10 mouse cellular contexts compared by ENCODE assay signal in genomic region chr5:148236616-148237015, GRCm38 (mm10).
DNase-seq lines count a peak whose midpoint lies in the region; ATAC-seq and TF ChIP-seq lines count a peak whose summit lies in the region.
"Had no signal": no experiment of that assay in that cellular context is flagged by ENCODE, and none has a peak within 500 bp of the region (broad histone marks: within the 10 kb centered on the region; RNA-seq: fewer than 3 reads in every experiment).

No protein-coding gene starts in this region.

- no peaks in the 10 kb centered on the region for H3K36me3 ChIP-seq in forebrain, postnatal 0 days (ENCODE audit: insufficient read depth)
- no peaks in the 10 kb centered on the region for H3K36me3 ChIP-seq in forebrain, embryonic 12.5 days (replicated peaks)
- no peaks in the 10 kb centered on the region for H3K36me3 ChIP-seq in liver, embryonic 14.5 days (replicated peaks; ENCODE audit: control insufficient read depth, insufficient read depth, low read depth)
- H3K36me3 ChIP-seq in liver, embryonic 11.5 days (ENCODE audit: control insufficient read depth, insufficient read depth, low read length), result no peaks in the 10 kb centered on the region
- H3K36me3 ChIP-seq: hindbrain, embryonic 13.5 days had no signal

- no peak overlapping the region for H3K4me2 ChIP-seq in forebrain, postnatal 0 days (ENCODE audit: low read depth)
- H3K4me2 ChIP-seq in forebrain, embryonic 12.5 days, result no peak overlapping the region
- H3K4me2 ChIP-seq in liver, embryonic 14.5 days (ENCODE audit: low read depth), result no peak overlapping the region
- no peak overlapping the region for H3K4me2 ChIP-seq in liver, embryonic 11.5 days
- H3K4me2 ChIP-seq: hindbrain, embryonic 13.5 days had no signal

- no peaks in the 10 kb centered on the region for H3K9me3 ChIP-seq in forebrain, postnatal 0 days (ENCODE audit: low read length)
- no peaks in the 10 kb centered on the region for H3K9me3 ChIP-seq in forebrain, embryonic 12.5 days
- H3K9me3 ChIP-seq in liver, embryonic 14.5 days (ENCODE audit: control insufficient read depth, low read length), result no peaks in the 10 kb centered on the region
- no peaks in the 10 kb centered on the region; the same call in 1 of the 2 replicates for H3K9me3 ChIP-seq in liver, embryonic 11.5 days (ENCODE audit: control insufficient read depth, low read length)
- H3K9me3 ChIP-seq: hindbrain, embryonic 13.5 days had no signal

- TF ChIP-seq EP300 in liver, embryonic 14.5 days (IDR thresholded peaks at IDR 0.05; ENCODE audit: low read depth), result no peak

- no peak for DNase-seq in forebrain, postnatal 0 days
- DNase-seq in liver, embryonic 14.5 days (ENCODE audit: low read depth in 3 of 3, low spot score in 3 of 3), result no peak
- DNase-seq in liver, embryonic 11.5 days (ENCODE audit: low spot score), result no peak
- DNase-seq in ES-CJ7 (ENCODE audit: low read depth, low spot score), result peak; percentile 53
- no peak for DNase-seq in urinary bladder, postnatal 10 days (ENCODE audit: low spot score)
- no peak for DNase-seq in adrenal gland, postnatal 10 days

- TF ChIP-seq CTCF in forebrain, postnatal 0 days (IDR thresholded peaks at IDR 0.05; ENCODE audit: low read depth), result peak; percentile 42
- TF ChIP-seq CTCF in liver, embryonic 14.5 days (IDR thresholded peaks at IDR 0.05; ENCODE audit: low read depth), result 0 out of 2 replicates have a peak, but pooled peaks have one; percentile 9

- no peaks in the 10 kb centered on the region for H3K27me3 ChIP-seq in forebrain, postnatal 0 days (ENCODE audit: insufficient read depth, low read length)
- no peaks in the 10 kb centered on the region for H3K27me3 ChIP-seq in forebrain, embryonic 12.5 days
- H3K27me3 ChIP-seq in liver, embryonic 14.5 days (ENCODE audit: control insufficient read depth, insufficient read depth, low read length), result no peaks in the 10 kb centered on the region
- no peaks in the 10 kb centered on the region for H3K27me3 ChIP-seq in liver, embryonic 11.5 days (replicated peaks; ENCODE audit: control insufficient read depth, insufficient read depth, low read length)
- H3K27me3 ChIP-seq: hindbrain, embryonic 13.5 days had no signal

- no peak for ATAC-seq in forebrain, postnatal 0 days
- ATAC-seq in forebrain, embryonic 12.5 days (ENCODE audit: low FRiP score), result no peak
- no peak for ATAC-seq in liver, embryonic 14.5 days (ENCODE audit: insufficient read depth)
- no peak for ATAC-seq in liver, embryonic 11.5 days (replicated peaks; ENCODE audit: low FRiP score)
- peak; percentile 48 for ATAC-seq in granulocyte monocyte progenitor cell, adult 5-6 weeks (replicated peaks; ENCODE audit: poor library complexity, severe bottlenecking)

- no peaks in the 10 kb centered on the region for H3K4me1 ChIP-seq in forebrain, postnatal 0 days (ENCODE audit: insufficient read depth)
- no peaks in the 10 kb centered on the region for H3K4me1 ChIP-seq in forebrain, embryonic 12.5 days
- no peaks in the 10 kb centered on the region for H3K4me1 ChIP-seq in liver, embryonic 14.5 days (replicated peaks; ENCODE audit: control insufficient read depth in 2 of 2, insufficient read depth in 2 of 2, low read length in 1 of 2)
- no peaks in the 10 kb centered on the region for H3K4me1 ChIP-seq in liver, embryonic 11.5 days (replicated peaks; ENCODE audit: control insufficient read depth, insufficient read depth, low read length)
- H3K4me1 ChIP-seq: hindbrain, embryonic 13.5 days had no signal

- H3K9ac ChIP-seq in forebrain, postnatal 0 days, result no peak overlapping the region
- H3K9ac ChIP-seq in forebrain, embryonic 12.5 days, result no peak overlapping the region
- no peak overlapping the region for H3K9ac ChIP-seq in liver, embryonic 14.5 days (replicated peaks)
- H3K9ac ChIP-seq in liver, embryonic 11.5 days (ENCODE audit: low read depth, low read length), result no peak overlapping the region
- H3K9ac ChIP-seq: hindbrain, embryonic 13.5 days had no signal

- whole genome bisulfite sequencing in forebrain, postnatal 0 days, result 56% methylated on average over 9 of the region's 9 CpGs
- WGBS in forebrain, embryonic 12.5 days, result 54% methylated on average over 9 of the region's 9 CpGs
- WGBS in liver, embryonic 14.5 days (ENCODE audit: insufficient replicate concordance), result 41% methylated on average over 9 of the region's 9 CpGs
- 45% methylated on average over 9 of the region's 9 CpGs for WGBS in liver, embryonic 11.5 days

- no peak overlapping the region for H3K4me3 ChIP-seq in forebrain, postnatal 0 days (ENCODE audit: low read depth, low read length)
- H3K4me3 ChIP-seq in forebrain, embryonic 12.5 days (replicated peaks), result no peak overlapping the region
- no peak overlapping the region for H3K4me3 ChIP-seq in liver, embryonic 14.5 days (ENCODE audit: insufficient read depth in 1 of 2, low read depth in 2 of 2, low read length in 2 of 2)
- no peak overlapping the region for H3K4me3 ChIP-seq in liver, embryonic 11.5 days (ENCODE audit: low read depth, low read length)
- H3K4me3 ChIP-seq: hindbrain, embryonic 13.5 days had no signal

- H3K27ac ChIP-seq in forebrain, postnatal 0 days (ENCODE audit: low read depth, low read length), result no peak overlapping the region
- H3K27ac ChIP-seq in forebrain, embryonic 12.5 days, result no peak overlapping the region
- no peak overlapping the region for H3K27ac ChIP-seq in liver, embryonic 14.5 days
- H3K27ac ChIP-seq in liver, embryonic 11.5 days (ENCODE audit: low read depth, low read length), result no peak overlapping the region
- H3K27ac ChIP-seq: hindbrain, embryonic 13.5 days; macrophage had no signal
